Mouse (Mus musculus): ENCODE measurements around the gene Ppp1r18.

DNA sequence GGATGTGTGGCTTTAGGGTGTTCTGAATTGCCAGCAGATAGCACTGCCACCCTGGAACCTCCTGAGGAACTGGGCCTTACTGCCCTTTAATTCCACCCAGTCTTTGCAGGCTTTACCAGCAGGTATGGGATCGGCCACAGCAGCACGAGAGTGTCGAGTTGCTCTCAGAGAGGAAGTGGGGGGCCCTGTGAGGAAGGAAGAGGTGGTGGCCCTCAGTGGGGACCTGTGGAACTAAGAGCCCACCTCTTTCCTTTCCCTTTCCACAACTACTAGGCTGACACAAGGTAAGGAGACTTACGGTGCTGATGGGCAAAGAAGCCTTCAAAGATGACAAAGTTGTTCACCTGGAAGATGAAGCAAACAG is 38.6 kb downstream of the Ppp1r18 start:
- no peak for TF ChIP-seq CTCF (IDR thresholded peaks at IDR 0.05; ENCODE audit: borderline replicate concordance, extremely low read depth, insufficient read depth, insufficient read length)
- no peak for TF ChIP-seq POLR2A (IDR thresholded peaks at IDR 0.05; ENCODE audit: borderline replicate concordance, extremely low read depth, insufficient read depth, insufficient read length, poor library complexity, severe bottlenecking)
